Mouse (Mus musculus) erythroblast, embryonic 14.5 days (primary cell): ENCODE data around the gene Myh11.

Experiments used
- GATA1 ChIP-seq: IDR thresholded peaks from 2 replicates; pipeline ENCODE4 v1.6.1; 2012; ENCODE audit warnings: low read length, inconsistent platforms, mixed read lengths
- TAL1 ChIP-seq: IDR thresholded peaks from 3 replicates; pipeline ENCODE4 v1.6.1; 2012; ENCODE audit warnings: low read length, inconsistent platforms, mixed read lengths

DNA sequence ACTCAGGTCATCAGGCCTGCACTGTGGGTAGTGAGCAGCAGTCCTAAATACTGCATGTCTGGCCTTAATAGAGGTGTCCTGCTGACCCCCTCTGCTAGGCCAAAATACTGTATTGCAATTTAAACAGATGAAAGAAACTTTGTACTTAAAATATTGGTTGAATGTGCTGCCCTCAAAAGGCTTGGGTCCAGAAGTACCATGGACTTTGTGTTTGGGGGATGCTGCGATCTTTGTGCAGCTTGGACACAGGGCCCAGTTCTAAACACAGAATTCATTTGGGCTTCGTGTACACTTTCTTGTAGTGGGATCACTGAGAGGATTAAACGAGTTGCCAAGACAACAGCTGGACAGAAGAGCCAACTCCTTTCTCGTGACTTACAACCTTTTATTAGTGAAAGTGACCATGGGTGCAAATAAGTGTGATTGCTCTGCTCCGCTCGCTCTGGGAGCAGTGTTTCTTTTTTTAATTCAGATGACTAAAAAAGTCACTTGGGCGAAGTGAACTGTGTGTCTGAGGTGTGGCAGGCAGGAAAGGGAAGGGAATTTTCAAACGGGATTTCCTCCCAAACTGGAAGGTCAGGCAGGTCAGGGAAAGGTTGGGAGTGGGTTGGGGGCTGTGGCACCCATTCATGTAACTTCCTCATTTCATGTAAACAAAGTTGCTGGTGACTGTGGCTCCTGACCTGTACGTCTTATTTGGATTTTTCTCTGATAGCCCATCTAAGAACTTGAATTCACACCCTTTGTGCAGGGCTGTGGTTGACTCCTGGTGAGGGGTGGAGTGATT is 96.8 kb downstream of the Myh11 start:
- TF ChIP-seq TAL1 (no peak), GATA1 (no peak)
